Mouse (Mus musculus) megakaryocyte, embryonic 14.5 days (primary cell): ENCODE data around the gene Pbx2.

Experiments
- FLI1 ChIP-seq: IDR thresholded peaks from 2 replicates; pipeline ENCODE4 v1.6.1; 2012; ENCODE audit warnings: low read length, inconsistent platforms, mixed read lengths
- GATA1 ChIP-seq: IDR thresholded peaks from 3 replicates; pipeline ENCODE4 v1.6.1; 2012; ENCODE audit warnings: mixed read lengths, low read length, inconsistent platforms, borderline replicate concordance

DNA sequence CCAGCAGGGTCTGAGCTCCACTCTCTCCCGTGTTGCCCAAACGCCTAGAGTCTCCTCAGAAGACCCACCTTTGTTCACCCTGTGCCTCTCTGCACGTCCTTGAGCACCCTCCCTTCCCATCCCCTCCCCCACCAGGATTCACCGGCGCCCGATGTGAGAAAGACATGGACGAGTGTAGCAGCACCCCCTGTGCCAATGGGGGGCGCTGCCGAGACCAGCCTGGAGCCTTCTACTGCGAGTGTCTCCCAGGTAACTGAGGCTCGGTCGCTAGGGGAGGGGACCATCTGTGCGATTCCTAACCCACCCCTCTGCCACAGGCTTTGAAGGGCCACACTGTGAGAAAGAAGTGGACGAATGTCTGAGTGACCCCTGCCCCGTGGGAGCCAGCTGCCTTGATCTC lies 18.7 kb upstream of the Pbx2 start:
- TF ChIP-seq GATA1 (no peak), FLI1 (no peak)
